Mouse (Mus musculus): Measurements from ENCODE around the gene Cyfip2.

The Cyfip2 gene

GRCm38 (mm10) chr11:46278140-46278539, 34.5 kb downstream of the Cyfip2 start:
- DNase-seq (ENCODE audit: extremely low read depth, low read depth, low spot score) = no peak

DNA sequence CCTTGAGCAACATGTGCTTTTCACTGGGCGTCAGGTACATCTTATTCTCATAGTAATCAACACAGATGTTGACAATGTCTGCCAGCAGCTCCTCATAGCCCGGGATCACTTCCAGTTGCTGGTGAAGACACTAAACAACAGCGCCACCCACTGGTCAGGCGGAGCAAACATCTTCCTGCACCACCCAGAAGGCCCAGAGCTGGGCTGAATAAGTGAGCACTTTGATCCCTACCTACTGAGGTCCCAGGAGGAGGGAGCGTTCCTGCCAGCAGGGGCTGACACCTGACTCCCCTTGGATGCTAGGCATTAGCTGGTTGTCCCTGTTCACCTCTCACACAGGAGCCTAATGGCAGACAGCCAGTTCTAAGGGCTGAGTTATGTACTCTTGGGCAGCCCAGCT, 35.9 kb downstream of the Cyfip2 start:
- no peak for DNase-seq (ENCODE audit: extremely low read depth, low read depth, low spot score)

DNA sequence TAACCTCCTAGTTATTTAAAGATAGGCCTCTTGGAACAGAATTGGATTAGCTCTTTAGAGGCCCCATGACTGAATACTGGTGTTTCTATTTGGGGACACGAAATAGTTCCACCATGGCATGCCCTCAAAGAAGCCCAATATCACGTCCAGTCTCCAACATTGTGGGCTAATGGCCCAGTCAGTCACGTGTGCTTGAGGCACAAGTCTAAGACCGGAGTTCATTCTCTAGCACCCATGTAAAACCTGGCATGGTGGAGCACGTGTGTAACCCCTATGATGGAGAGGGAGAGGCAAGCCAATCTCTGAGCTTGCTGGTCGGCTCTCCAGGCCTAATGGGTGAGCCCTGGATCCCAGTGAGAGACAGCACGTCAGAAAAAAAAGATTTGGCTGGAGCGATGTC, 36.5 kb downstream of the Cyfip2 start:
- no peak for DNase-seq (ENCODE audit: extremely low read depth, low read depth, low spot score)

DNA sequence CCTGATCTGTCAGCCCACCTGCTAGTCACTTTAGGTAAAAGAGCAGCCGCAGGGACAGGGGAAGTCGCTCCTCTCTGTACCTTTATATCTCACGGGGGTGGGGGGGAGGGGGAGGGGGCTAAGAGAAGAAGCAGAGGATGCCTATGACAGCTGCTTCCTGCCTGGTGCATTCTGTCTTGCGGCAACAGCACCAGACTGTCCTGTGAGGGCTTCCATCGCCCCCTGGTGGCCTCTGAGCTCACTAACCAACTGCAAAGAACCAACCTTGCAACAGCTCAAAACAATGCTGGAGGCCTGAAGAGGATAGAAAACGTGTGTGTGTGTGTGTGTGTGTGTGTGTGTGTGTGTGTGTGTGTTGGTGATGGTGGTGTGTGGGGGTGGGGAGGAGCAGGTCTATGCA, 37.4 kb downstream of the Cyfip2 start:
- DNase-seq (ENCODE audit: extremely low read depth, low read depth, low spot score) = no peak

DNA sequence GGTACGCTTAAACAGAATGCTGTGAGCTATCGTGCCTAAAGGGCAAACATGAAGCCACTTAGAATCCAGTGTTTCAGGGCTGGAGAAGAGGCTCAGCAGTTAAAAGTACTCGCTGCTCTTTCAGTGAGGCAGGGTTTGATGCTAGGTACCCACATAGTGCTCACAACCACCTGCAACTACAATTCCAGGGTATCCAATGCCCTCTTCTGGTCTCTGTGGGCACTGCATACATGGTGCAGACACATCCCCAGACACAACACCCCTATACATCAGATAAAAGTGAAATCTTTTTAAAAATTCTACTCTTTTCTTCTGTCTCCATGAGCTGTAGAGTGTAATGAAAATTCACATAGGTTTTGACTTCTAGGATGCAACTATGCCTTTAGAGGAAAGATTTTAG, 38.7 kb downstream of the Cyfip2 start:
- no peak for DNase-seq (ENCODE audit: extremely low read depth, low read depth, low spot score)

GRCm38 (mm10) chr11:46272058-46272681, 40.5 kb downstream of the Cyfip2 start:
- DNase-seq (ENCODE audit: extremely low read depth, low read depth, low spot score) = no peak

DNA sequence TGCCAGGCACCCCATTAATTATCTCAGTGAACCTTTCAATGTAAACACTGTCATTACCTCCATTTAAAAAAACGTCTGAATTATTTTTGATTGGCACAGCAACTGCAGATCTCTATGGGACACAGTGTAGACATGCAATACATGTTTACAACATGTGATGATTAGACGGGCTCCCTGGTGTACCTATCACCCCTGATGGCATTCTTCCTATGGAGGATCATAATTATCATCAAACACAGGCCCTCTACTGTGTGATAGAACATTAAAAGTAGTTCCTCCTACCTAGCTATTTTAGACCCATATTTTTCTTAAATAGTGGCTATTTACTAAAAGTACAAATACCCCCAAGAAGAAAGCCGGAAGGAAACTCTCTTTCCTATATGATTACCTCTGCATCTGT, 42.8 kb downstream of the Cyfip2 start:
- no peak for DNase-seq (ENCODE audit: extremely low read depth, low read depth, low spot score)

DNA sequence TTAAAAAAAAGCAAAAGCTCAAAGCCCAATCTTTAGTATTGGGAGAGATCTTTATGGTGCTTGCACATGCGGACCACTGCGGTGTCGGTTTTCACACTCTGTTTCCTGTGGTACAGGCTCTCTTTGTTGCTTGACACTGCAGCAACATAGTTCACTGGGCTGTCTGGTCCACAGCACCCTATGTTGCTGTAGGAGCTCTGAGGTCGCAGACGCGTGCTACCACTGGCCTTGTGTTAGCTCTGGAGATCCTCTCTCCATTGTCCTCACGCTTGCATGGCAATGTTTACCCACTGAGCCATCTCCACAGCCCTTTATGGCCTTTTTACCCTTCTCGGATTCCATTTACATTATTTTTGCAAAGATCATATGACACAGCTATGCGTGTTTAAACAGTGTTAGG, 43.3 kb downstream of the Cyfip2 start:
- no peak for DNase-seq (ENCODE audit: extremely low read depth, low read depth, low spot score)

GRCm38 (mm10) chr11:46268991-46269390, 43.7 kb downstream of the Cyfip2 start:
- no peak for DNase-seq (ENCODE audit: extremely low read depth, low read depth, low spot score)

GRCm38 (mm10) chr11:46265031-46265786, 47.5 kb downstream of the Cyfip2 start:
- DNase-seq (ENCODE audit: extremely low read depth, low read depth, low spot score) = no peak

DNA sequence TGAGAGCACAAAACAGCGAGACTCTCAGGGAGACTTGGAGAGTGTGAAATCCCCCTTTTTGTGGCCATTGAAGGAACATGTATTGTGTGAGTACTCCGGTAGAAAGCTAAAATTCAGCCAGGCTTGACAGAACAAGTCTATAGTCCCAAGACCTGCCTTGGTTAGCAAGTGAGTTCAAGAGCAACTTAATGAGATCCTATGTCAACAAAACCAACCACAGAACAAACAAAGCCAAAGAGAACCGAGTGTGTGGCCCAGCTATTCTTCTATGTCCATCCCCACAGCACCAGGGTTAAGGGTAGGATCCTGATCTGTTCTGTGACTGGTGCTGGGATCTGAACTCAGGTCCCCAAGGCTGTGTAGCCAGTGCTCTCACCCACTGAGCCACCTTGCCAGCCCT, 48.1 kb downstream of the Cyfip2 start:
- no peak for DNase-seq (ENCODE audit: extremely low read depth, low read depth, low spot score)

DNA sequence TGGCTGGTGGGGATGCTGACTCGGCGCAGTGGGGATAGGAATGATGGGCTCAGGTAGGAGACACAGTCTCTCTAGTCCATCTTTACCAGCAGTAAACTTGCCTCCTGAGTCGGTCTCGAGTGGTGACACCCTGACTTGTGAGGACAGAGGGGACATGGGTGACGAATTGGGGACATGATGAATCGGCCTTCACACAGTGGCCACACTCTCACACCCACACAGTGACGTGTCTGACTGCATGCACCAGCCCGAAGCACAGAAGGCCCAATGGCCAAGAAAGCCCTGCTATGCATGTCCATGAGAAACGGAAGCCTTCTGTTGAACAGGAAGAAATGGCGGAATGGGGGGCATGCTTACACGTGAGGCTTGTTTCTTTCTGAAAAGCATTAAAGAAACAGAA, 49.4 kb downstream of the Cyfip2 start:
- DNase-seq (ENCODE audit: extremely low read depth, low read depth, low spot score) = no peak

- DNase-seq (ENCODE audit: extremely low read depth, low read depth, low spot score) = no peak
These were observed 49.8 kb downstream of the Cyfip2 start for GRCm38 (mm10) chr11:46262854-46263253.

DNA sequence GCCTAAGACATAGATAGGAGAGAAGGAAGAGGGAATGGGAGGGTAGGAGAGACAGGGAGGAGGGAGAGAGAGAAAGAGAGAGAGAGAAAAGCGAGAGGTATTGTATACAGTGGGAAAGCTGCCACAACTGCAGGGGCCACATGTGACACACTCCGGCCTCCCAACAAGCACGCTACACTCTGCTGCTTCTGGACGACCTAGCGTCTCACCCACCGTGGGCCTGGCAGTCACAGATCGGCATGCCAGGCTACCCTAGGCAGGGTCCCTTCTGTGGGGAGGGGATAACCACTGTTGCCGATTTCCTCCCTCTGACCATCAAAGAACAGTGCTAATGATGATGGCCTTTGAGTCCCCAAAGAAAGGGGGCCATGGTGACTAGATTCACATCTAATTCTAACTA, 53.9 kb downstream of the Cyfip2 start:
- DNase-seq (ENCODE audit: extremely low read depth, low read depth, low spot score) = no peak

DNA sequence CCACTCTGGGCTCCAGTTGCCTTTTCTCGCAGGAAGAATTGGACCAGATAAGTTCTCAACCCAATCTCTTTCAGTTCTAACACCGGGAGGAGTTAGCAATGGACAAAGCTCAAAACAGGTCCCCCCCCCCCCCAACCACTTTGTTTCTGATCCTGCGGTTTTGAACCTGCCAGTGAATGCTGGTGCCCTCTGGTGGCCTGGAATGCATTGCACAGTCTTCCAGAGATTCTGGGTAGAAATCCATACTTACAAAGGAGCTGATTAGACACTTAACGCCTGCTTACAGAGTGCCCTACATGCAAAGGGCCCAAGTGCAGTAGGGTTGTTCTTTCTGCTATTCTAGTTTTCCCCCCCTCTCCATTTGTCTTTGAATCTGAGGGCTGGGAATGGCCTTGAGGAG, 54.5 kb downstream of the Cyfip2 start:
- DNase-seq (ENCODE audit: extremely low read depth, low read depth, low spot score) = no peak

GRCm38 (mm10) chr11:46255291-46255690, 57.4 kb downstream of the Cyfip2 start:
- DNase-seq (ENCODE audit: extremely low read depth, low read depth, low spot score) = no peak

GRCm38 (mm10) chr11:46251994-46252393, 60.7 kb downstream of the Cyfip2 start:
- no peak for DNase-seq (ENCODE audit: extremely low read depth, low read depth, low spot score)

DNA sequence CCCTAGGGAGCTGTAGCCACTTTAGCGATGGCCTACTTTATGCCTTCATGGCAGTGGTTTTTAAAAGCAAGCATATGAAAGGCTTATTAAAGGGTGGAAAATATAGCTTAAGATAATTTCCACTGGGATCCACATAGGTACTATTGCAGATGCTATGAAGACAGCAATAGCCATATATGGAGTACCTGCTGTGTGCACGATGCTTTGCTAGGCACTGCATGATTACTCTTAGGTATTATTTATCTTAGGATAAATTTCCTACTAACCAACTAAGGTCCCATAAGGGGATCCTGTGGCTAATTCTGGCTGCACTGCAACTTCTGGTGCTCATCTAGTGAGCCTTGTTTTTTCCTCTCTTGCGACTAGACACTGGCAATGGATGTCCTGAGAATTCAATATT, 64.3 kb downstream of the Cyfip2 start:
- no peak for DNase-seq (ENCODE audit: extremely low read depth, low read depth, low spot score)

GRCm38 (mm10) chr11:46246393-46246792, 66.3 kb downstream of the Cyfip2 start:
- no peak for DNase-seq (ENCODE audit: extremely low read depth, low read depth, low spot score)

DNA sequence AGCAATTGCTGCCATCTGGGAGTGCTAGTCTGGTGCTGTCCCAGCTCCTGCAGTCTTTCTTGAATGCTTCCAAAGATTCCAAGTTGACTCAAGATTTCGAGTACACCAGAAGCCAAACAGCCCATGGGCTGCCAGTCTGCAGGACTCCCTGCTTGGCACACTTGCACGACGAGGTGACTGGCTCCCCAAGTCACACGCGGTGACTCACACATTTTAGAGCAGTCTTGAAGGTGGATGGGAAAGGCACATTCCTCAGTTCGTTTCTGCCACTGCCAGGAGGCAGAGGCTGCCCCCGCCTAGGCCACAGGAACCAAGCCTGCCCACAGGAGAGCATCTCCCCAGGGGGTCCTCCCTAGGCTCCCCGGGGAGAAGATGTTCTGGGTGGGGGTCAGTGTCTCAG, 66.7 kb downstream of the Cyfip2 start:
- no peak for DNase-seq (ENCODE audit: extremely low read depth, low read depth, low spot score)

GRCm38 (mm10) chr11:46244731-46245604, 67.7 kb downstream of the Cyfip2 start:
- DNase-seq (ENCODE audit: extremely low read depth, low read depth, low spot score) = no peak

DNA sequence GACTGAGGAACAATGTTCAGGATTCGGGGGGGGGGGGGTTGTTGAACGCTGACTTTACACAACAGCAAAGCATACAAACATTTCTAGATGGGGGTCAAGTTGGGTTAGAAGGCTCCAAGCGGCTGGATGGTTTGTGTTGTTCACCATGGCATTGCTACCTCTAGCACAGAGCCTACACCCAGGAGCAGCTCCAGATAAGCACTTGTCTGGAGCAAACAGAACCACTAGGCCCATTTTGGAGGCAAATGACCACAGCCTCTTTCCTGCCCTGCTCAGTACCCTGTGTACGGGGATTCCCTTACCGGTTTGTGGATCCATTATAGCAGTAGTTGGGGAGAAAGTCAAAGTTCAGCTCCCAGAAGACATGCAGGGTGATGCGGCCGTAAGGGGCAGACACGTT, 70.7 kb downstream of the Cyfip2 start:
- DNase-seq (ENCODE audit: extremely low read depth, low read depth, low spot score) = no peak

Data from fat pad, adult 2 months (tissue).